Mouse (Mus musculus): ENCODE data around the gene Rnf38.

DNA sequence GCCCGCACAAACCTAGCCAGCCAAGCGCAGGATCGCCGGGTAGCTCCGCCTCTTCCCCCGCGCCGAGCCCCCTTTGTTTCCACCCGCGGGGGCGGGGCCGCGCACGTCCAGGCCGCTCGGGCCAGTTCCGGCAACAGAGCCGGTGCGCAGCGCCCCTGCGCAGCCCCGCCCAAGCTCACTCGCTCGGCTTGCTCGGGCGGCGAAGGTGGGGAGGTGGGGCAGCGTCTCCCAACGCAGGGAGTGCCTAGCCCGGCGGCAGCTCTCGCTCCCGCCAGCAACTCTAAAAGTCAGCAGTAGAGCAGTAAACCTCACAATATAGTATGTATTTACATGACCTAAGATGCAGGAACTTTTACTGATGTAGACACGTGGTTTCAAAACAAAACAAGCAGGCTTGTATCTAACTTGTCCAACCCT lies 65.3 kb downstream of the Rnf38 start:
- peak; percentile 83; the same call in 1 of the 2 replicates for TF ChIP-seq POLR2A (IDR thresholded peaks at IDR 0.05; ENCODE audit: extremely low read depth, insufficient read depth, low read length)
- TF ChIP-seq CTCF (IDR thresholded peaks at IDR 0.05; ENCODE audit: low read depth, low read length): no peak
